Mouse (Mus musculus): ENCODE data around the gene Polr2g. TPM values are rescaled to one million over a fixed set of nuclear protein-coding genes. Genes with fewer than 3 reads are reported as not detected.
"Not testable (repeated sequence)": the region's sequence is repeated elsewhere in the genome, so short reads cannot be mapped to it uniquely, and the experiment has no call there.

Gene Polr2g
- total RNA-seq (2015; ENCODE audit: low replicate concordance) (21.5 and 23.0 TPM in 2 replicates), total RNA-seq (2017; ENCODE audit: low replicate concordance) (9.9 and 20.1 TPM in 2 replicates)

- peak; percentile 77 for ATAC-seq (replicated peaks; ENCODE audit: low FRiP score, poor library complexity, severe bottlenecking)
These were observed at the start of gene Polr2g for GRCm38 (mm10) chr19:8798264-8798946. Gene Polr2g, minus strand, starts transcription at chr19:8798577.

GRCm38 (mm10) chr19:8844371-8845129, 46.2 kb upstream of the Polr2g start:
- peak; percentile 51 for ATAC-seq (replicated peaks; ENCODE audit: low FRiP score, poor library complexity, severe bottlenecking)

GRCm38 (mm10) chr19:8842961-8843360, 44.6 kb upstream of the Polr2g start:
- ATAC-seq (replicated peaks; ENCODE audit: low FRiP score, poor library complexity, severe bottlenecking) = no peak

- no peak for ATAC-seq (replicated peaks; ENCODE audit: low FRiP score, poor library complexity, severe bottlenecking)
These were observed 42.6 kb upstream of the Polr2g start for GRCm38 (mm10) chr19:8841012-8841411.

GRCm38 (mm10) chr19:8839908-8840791, 41.8 kb upstream of the Polr2g start:
- peak; percentile 82 for ATAC-seq (replicated peaks; ENCODE audit: low FRiP score, poor library complexity, severe bottlenecking)

- ATAC-seq (replicated peaks; ENCODE audit: low FRiP score, poor library complexity, severe bottlenecking) = no peak
These were observed 40.9 kb upstream of the Polr2g start, which contains the start of gene Gng3 for GRCm38 (mm10) chr19:8839103-8839907. Gene Gng3, minus strand, starts transcription at chr19:8839194.

GRCm38 (mm10) chr19:8838041-8838730, 39.8 kb upstream of the Polr2g start:
- no peak for ATAC-seq (replicated peaks; ENCODE audit: low FRiP score, poor library complexity, severe bottlenecking)

GRCm38 (mm10) chr19:8837251-8837791, 38.9 kb upstream of the Polr2g start, which contains the start of gene Bscl2:
Gene Bscl2, plus strand, starts transcription at chr19:8837467.
- peak; percentile 77 for ATAC-seq (replicated peaks; ENCODE audit: low FRiP score, poor library complexity, severe bottlenecking)

GRCm38 (mm10) chr19:8836327-8836726, 38.0 kb upstream of the Polr2g start:
- ATAC-seq (replicated peaks; ENCODE audit: low FRiP score, poor library complexity, severe bottlenecking) = not testable (repeated sequence)

- no peak for ATAC-seq (replicated peaks; ENCODE audit: low FRiP score, poor library complexity, severe bottlenecking)
These were observed 34.6 kb upstream of the Polr2g start for GRCm38 (mm10) chr19:8832971-8833370.

- ATAC-seq (replicated peaks; ENCODE audit: low FRiP score, poor library complexity, severe bottlenecking) = no peak
These were observed 32.9 kb upstream of the Polr2g start for GRCm38 (mm10) chr19:8831262-8831661.

GRCm38 (mm10) chr19:8830664-8831063, 32.3 kb upstream of the Polr2g start:
- ATAC-seq (replicated peaks; ENCODE audit: low FRiP score, poor library complexity, severe bottlenecking) = no peak

- ATAC-seq (replicated peaks; ENCODE audit: low FRiP score, poor library complexity, severe bottlenecking) = no peak
These were observed 31.3 kb upstream of the Polr2g start, which contains the start of gene AC129217.1 for GRCm38 (mm10) chr19:8829660-8830059. Gene AC129217.1, plus strand, starts transcription at chr19:8829773.

- ATAC-seq (replicated peaks; ENCODE audit: low FRiP score, poor library complexity, severe bottlenecking) = no peak
These were observed 24.3 kb upstream of the Polr2g start for GRCm38 (mm10) chr19:8822696-8823095.

GRCm38 (mm10) chr19:8821146-8821545, 22.8 kb upstream of the Polr2g start:
- no peak for ATAC-seq (replicated peaks; ENCODE audit: low FRiP score, poor library complexity, severe bottlenecking)

- ATAC-seq (replicated peaks; ENCODE audit: low FRiP score, poor library complexity, severe bottlenecking) = peak; percentile 49
These were observed 22.1 kb upstream of the Polr2g start for GRCm38 (mm10) chr19:8820424-8820956.

- ATAC-seq (replicated peaks; ENCODE audit: low FRiP score, poor library complexity, severe bottlenecking) = peak; percentile 83
These were observed 21.4 kb upstream of the Polr2g start, which contains the start of gene Hnrnpul2 for GRCm38 (mm10) chr19:8819596-8820423. Gene Hnrnpul2, plus strand, starts transcription at chr19:8820010.
